Mouse (Mus musculus) G1E (cell line): ENCODE data around the gene Lmod3. TPM values are rescaled to one million over a fixed set of nuclear protein-coding genes. Genes with fewer than 3 reads are reported as not detected.

Experiments used
- ATAC-seq: 2 replicates; pipeline ENCODE4 v1.8.0; 2016; ENCODE audit warnings: mild to moderate bottlenecking; ENCODE audit not compliant: insufficient number of reproducible peaks, poor library complexity, low FRiP score, severe bottlenecking; ENCODE audit errors: extremely low read depth
- DNase-seq: peaks from one replicate; pipeline ENCODE4 v3.0.0; 2012; ENCODE audit warnings: low spot score
- H3K27me3 ChIP-seq: 2 replicates; pipeline ENCODE4 v1.6.1; 2012; ENCODE audit warnings: mild to moderate bottlenecking, low read length, inconsistent platforms; ENCODE audit not compliant: insufficient read depth
- H3K36me3 ChIP-seq: replicated peaks from 2 replicates; pipeline ENCODE3; 2012; ENCODE audit warnings: mild to moderate bottlenecking, inconsistent platforms
- H3K4me1 ChIP-seq: 2 replicates; pipeline ENCODE4 v1.6.1; 2012; ENCODE audit warnings: low read depth, low read length, inconsistent platforms, mixed read lengths; ENCODE audit not compliant: insufficient read depth
- H3K4me3 ChIP-seq: 2 replicates; pipeline ENCODE4 v1.5.1; 2012; ENCODE audit warnings: low read depth, mild to moderate bottlenecking, inconsistent platforms, low read length, moderate library complexity, mixed read lengths
- H3K9me3 ChIP-seq: replicated peaks from 2 replicates; pipeline ENCODE4 v1.6.1; 2012; ENCODE audit warnings: inconsistent platforms
- CTCF ChIP-seq: IDR thresholded peaks from 2 replicates; pipeline ENCODE4 v1.5.1; 2012; ENCODE audit warnings: low read depth, low read length, inconsistent platforms, mixed read lengths
- GATA1 ChIP-seq: IDR thresholded peaks from 2 replicates; pipeline ENCODE4 v1.6.1; 2012; ENCODE audit warnings: borderline replicate concordance, low read length, inconsistent platforms, mixed read lengths
- GATA2 ChIP-seq: IDR thresholded peaks from 2 replicates; pipeline ENCODE4 v1.6.1; 2012; ENCODE audit warnings: low read depth, low read length, inconsistent platforms, borderline replicate concordance
- POLR2AphosphoS5 ChIP-seq: IDR thresholded peaks from 2 replicates; pipeline ENCODE4 v1.6.1; 2012; ENCODE audit warnings: low read depth, low read length, inconsistent platforms; ENCODE audit not compliant: insufficient replicate concordance
- TAL1 ChIP-seq: conservative IDR thresholded peaks from 2 replicates; pipeline ENCODE4 v1.6.1; 2012; ENCODE audit warnings: low read depth, low read length, inconsistent platforms, mixed read lengths
- polyA plus RNA-seq: library from polyadenylated mRNA; stranded (reverse); fragments of >175 nt; gene quantifications from 2 replicates; pipeline ENCODE4 v1.2.3, GENCODE M21; 2012
- total RNA-seq, 2 experiments: library from RNA; stranded (forward) in 1 of 2; stranded (reverse) in 1 of 2; fragments of 200-1000 nt in 1 of 2; fragments of >200 nt in 1 of 2; fragmentation: Nextera tagmentation in 1 of 2; gene quantifications; 2 replicates each; pipeline ENCODE4 v1.2.3; 2014 to 2017

The Lmod3 gene
- total and polyA plus RNA-seq, 3 experiments: 0.22 TPM; not detected in 2

- DNase-seq (no peak), ATAC-seq (no peak)
- Histone ChIP-seq H3K27me3 (no peaks in the 10 kb centered on the region), H3K36me3 (peaks cover 3% of the 10 kb centered on the region), H3K4me1 (no peaks in the 10 kb centered on the region), H3K9me3 (peaks cover 3% of the 10 kb centered on the region; the same call in 1 of the 2 replicates), H3K4me3 (no peak overlapping the region)
- TF ChIP-seq TAL1: no peak
- TF ChIP-seq POLR2AphosphoS5: no peak
- no peak for TF ChIP-seq GATA1
- no peak for TF ChIP-seq GATA2
- TF ChIP-seq CTCF: no peak
Measured at GRCm38 (mm10) chr6:97240092-97240491, 12.5 kb downstream of the Lmod3 start.

DNA sequence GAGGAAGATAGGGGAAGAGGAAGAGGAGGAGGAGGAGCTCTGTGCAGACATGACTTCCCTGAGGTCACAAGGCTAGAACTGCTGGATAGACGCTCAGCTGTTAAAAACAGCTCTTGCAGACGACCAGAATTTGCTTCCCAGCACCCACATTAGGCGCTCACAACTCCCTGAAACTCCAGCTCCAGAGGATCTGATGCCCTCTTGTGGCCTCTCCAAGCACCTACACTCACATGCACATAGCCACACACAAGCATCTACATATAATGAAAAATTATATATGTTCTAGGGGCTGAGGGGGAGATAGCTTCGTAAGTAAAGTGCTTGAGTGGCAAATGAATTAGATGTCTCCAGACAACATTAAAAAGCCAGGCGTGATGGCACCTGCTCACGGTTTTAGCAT, 13.2 kb downstream of the Lmod3 start:
- no peak for ATAC-seq
- no peak for TF ChIP-seq TAL1
- no peak for TF ChIP-seq POLR2AphosphoS5
- no peak for TF ChIP-seq GATA2
- TF ChIP-seq GATA1: no peak
- no peak for TF ChIP-seq CTCF
- peaks cover 3% of the 10 kb centered on the region; the same call in 1 of the 2 replicates for H3K9me3 ChIP-seq

GRCm38 (mm10) chr6:97236088-97236487, 16.5 kb downstream of the Lmod3 start:
- peaks cover 3% of the 10 kb centered on the region; the same call in 1 of the 2 replicates for H3K9me3 ChIP-seq
- DNase-seq (no peak), ATAC-seq (no peak)
- H3K36me3 ChIP-seq: peaks cover 38% of the 10 kb centered on the region
- H3K4me3 ChIP-seq: no peak overlapping the region
- no peaks in the 10 kb centered on the region for H3K27me3 ChIP-seq
- TF ChIP-seq GATA2 (no peak), GATA1 (no peak), TAL1 (no peak), CTCF (no peak), POLR2AphosphoS5 (no peak)
- no peaks in the 10 kb centered on the region; the same call in 1 of the 2 replicates for H3K4me1 ChIP-seq

More for the DNA sequence above, 13.2 kb downstream of the Lmod3 start:
- Histone ChIP-seq H3K4me3 (no peak overlapping the region), H3K36me3 (peaks cover 10% of the 10 kb centered on the region), H3K27me3 (no peaks in the 10 kb centered on the region), H3K4me1 (no peaks in the 10 kb centered on the region)
- DNase-seq: no peak

DNA sequence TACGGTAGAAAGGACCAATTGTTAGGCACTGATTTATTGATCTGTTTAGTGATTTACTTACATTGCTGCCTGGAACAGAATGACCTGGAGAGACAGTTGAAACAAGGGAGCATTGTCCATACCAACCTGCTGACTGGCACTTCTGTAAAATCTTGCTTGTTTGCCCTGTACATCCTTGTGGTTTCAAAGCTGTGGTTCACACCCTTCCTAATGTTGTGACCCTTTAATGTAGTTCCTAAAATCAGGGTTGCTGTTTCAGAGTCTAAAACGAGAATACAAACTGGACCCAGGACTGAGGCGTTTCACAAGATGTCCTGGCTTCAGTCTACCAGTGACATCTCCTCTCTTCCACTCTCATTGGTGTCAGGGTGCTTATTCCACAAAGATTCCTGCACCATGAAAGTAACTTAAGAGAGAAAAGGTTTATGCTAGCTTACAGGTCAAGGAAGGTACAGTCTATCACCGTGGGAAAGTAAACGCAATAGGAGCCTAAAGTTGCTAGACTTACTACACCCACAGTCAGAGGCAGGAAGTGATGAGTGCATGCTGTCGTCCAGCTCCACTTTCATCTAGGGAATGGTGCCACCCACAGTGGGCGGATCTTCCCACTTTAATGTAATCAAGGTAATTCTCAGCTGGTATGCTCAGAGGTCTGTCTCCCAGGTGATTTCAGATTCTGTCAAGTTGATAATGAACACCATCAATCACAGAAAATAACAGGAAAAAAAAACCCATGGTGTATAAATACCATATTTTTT, 17.5 kb downstream of the Lmod3 start:
- H3K4me3 ChIP-seq: no peak overlapping the region
- H3K27me3 ChIP-seq: no peaks in the 10 kb centered on the region
- no peaks in the 10 kb centered on the region; the same call in 1 of the 2 replicates for H3K4me1 ChIP-seq
- peaks cover 3% of the 10 kb centered on the region; the same call in 1 of the 2 replicates for H3K9me3 ChIP-seq
- DNase-seq: no peak
- no peak for ATAC-seq
- H3K36me3 ChIP-seq: peaks cover 48% of the 10 kb centered on the region
- TF ChIP-seq GATA1 (no peak), POLR2AphosphoS5 (no peak), TAL1 (no peak), GATA2 (no peak), CTCF (no peak)

DNA sequence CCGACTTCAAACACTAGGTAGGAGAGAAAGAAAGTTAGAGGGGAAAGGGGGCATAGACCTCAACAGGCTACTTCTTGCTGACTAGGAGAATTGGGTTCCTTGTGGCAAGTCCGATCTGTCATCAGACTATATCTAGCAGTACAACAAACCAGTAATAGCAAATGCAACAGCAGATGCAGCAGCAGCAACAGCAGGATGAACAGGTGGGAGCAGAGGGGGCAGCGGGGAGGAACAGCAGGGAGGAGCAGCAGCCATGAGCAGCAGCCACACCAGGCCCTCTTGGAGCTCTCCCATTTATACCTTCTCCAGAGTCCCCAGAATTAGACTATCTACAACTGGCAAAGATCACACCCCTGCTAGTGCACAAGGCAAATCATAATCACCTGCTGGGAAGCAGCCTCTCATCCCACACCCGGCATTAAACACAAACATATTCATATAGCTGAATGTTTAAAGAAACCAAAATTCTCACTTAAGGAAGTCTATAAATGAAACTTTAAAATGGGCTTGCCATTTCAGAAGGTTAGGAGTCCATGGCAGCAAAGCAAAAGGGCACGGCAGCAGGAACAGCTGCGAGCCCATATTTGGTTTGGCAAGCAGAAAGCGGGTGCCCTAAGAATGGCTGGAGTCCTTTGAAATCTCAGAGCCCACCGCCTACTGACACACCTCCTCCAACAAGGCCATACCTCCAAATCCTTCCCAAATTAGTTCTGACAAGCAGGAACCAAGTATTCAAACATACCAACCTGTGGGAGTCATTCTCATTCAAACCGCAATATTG, 25.3 kb downstream of the Lmod3 start:
- no peak for TF ChIP-seq POLR2AphosphoS5
- no peak for TF ChIP-seq TAL1
- TF ChIP-seq CTCF: no peak
- no peak for TF ChIP-seq GATA1
- TF ChIP-seq GATA2: no peak
- no peak for DNase-seq
- no peak for ATAC-seq
- Histone ChIP-seq H3K9me3 (no peaks in the 10 kb centered on the region), H3K4me3 (no peak overlapping the region), H3K36me3 (peaks cover 87% of the 10 kb centered on the region), H3K27me3 (no peaks in the 10 kb centered on the region), H3K4me1 (peaks cover 31% of the 10 kb centered on the region)

DNA sequence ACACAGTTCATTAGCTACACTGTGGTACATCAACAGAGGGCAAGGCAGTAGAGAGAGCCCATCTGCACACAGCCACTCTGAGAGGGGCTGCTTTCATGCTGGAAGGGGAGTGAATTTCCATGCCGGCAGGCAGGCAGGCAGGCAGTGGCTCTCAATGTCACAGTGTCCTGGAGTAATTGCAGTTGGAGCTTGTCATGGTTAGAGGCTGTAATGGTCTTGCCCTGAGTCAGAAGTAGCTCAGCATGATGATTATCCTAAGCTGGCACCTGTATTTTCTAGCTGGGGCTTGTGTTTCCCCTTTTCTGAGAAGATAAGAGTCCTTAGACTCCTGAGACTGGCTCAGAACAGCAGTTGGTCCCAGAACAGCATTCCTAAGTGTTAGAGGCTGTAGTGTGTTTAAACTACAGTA, 26.5 kb downstream of the Lmod3 start:
- ATAC-seq (peak; percentile 37; the same call in 1 of the 2 replicates), DNase-seq (no peak)
- no peaks in the 10 kb centered on the region for H3K27me3 ChIP-seq
- H3K36me3 ChIP-seq: peaks cover 87% of the 10 kb centered on the region
- no peak overlapping the region for H3K4me3 ChIP-seq
- H3K4me1 ChIP-seq: peaks cover 43% of the 10 kb centered on the region
- TF ChIP-seq GATA2 (no peak), POLR2AphosphoS5 (no peak), CTCF (no peak), GATA1 (no peak), TAL1 (no peak)
- H3K9me3 ChIP-seq: no peaks in the 10 kb centered on the region
